ENCODE assay signal across 9 mouse cellular contexts in the genomic region with DNA sequence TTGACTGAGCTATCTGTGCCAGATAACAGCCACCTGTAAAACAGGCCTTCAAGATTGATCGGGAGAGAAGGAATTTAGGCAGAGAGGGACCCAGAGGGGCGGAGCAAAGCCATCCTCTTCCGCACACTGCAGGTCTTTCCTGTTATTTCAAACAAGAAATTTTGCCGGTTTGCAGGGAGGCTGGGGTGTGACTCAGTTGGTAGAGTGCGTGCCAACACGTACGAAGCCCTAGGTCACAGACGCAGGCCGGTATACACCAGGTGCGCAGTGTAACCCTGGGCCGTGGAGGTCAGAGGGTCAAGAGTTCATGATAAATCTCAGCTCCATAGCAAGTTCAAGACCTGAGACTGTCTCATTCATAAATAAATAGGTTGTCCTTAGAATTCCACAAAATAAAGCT. TPM values are rescaled to one million over a fixed set of nuclear protein-coding genes. Genes with fewer than 3 reads are reported as not detected.
A peak's percentile ranks its signal among the peaks of the same experiment; 100 is the strongest.
DNase-seq lines count a peak whose midpoint lies in the region; ATAC-seq lines count a peak whose summit lies in the region.
"Had no signal": no experiment of that assay in that cellular context is flagged by ENCODE, and none has a peak within 500 bp of the region (broad histone marks: within the 10 kb centered on the region; RNA-seq: fewer than 3 reads in every experiment).

No protein-coding gene starts in this region.

- no peak overlapping the region for H3K9ac ChIP-seq in forebrain, embryonic 13.5 days
- no peak overlapping the region for H3K9ac ChIP-seq in forebrain, embryonic 15.5 days (replicated peaks)
- no peak overlapping the region for H3K9ac ChIP-seq in neural tube, embryonic 12.5 days
- no peak overlapping the region for H3K9ac ChIP-seq in limb, embryonic 11.5 days (ENCODE audit: low read length)
- peak overlapping the region; percentile 39; the same call in 1 of the 2 replicates for H3K9ac ChIP-seq in stomach, embryonic 14.5 days (replicated peaks; ENCODE audit: low read depth, low read length)

- 62% methylated on average over 11 of the region's 11 CpGs for WGBS in forebrain, embryonic 13.5 days
- 59% methylated on average over 11 of the region's 11 CpGs for WGBS in forebrain, embryonic 15.5 days
- WGBS in neural tube, embryonic 12.5 days, result 49% methylated on average over 11 of the region's 11 CpGs
- 42% methylated on average over 11 of the region's 11 CpGs for WGBS in limb, embryonic 11.5 days
- WGBS in stomach, embryonic 14.5 days, result 24% methylated on average over 11 of the region's 11 CpGs

- H3K4me3 ChIP-seq in forebrain, embryonic 13.5 days, result no peak overlapping the region
- no peak overlapping the region for H3K4me3 ChIP-seq in forebrain, embryonic 15.5 days
- no peak overlapping the region for H3K4me3 ChIP-seq in neural tube, embryonic 12.5 days
- no peak overlapping the region for H3K4me3 ChIP-seq in limb, embryonic 11.5 days (ENCODE audit: low read depth, low read length)
- H3K4me3 ChIP-seq in stomach, embryonic 14.5 days (ENCODE audit: low read depth, low read length), result peak overlapping the region; percentile 33

- no peak for DNase-seq in neural tube, embryonic 10.5 days (ENCODE audit: extremely low spot score, low spot score)
- no peak for DNase-seq in limb, embryonic 11.5 days (ENCODE audit: low spot score)
- DNase-seq in layer of hippocampus, postnatal 25 days (ENCODE audit: extremely low spot score in 1 of 2, low spot score in 1 of 2), result no peak
- DNase-seq: layer of hippocampus, adult 9-11 months had no signal

- ATAC-seq in forebrain, embryonic 13.5 days, result no peak
- no peak for ATAC-seq in forebrain, embryonic 15.5 days (replicated peaks)
- no peak for ATAC-seq in neural tube, embryonic 12.5 days (ENCODE audit: low FRiP score, low read depth)
- ATAC-seq in limb, embryonic 11.5 days (ENCODE audit: insufficient number of reproducible peaks, low FRiP score, low TSS enrichment, low read depth), result no peak
- 0 out of 2 replicates have a peak, but pooled peaks have one; percentile 10 for ATAC-seq in stomach, embryonic 14.5 days (ENCODE audit: insufficient number of reproducible peaks, insufficient read depth, low FRiP score, low read depth)
- ATAC-seq in megakaryocyte, adult 5-6 weeks (ENCODE audit: poor library complexity, severe bottlenecking), result no peak

- peaks cover 3% of the 10 kb centered on the region; the same call in 1 of the 2 replicates for H3K4me1 ChIP-seq in forebrain, embryonic 13.5 days
- H3K4me1 ChIP-seq in forebrain, embryonic 15.5 days, result peaks cover 9% of the 10 kb centered on the region; the same call in 1 of the 2 replicates
- H3K4me1 ChIP-seq in neural tube, embryonic 12.5 days, result peaks cover 13% of the 10 kb centered on the region; the same call in 1 of the 2 replicates
- H3K4me1 ChIP-seq in limb, embryonic 11.5 days (ENCODE audit: control insufficient read depth, insufficient read depth, low read length), result peaks cover 8% of the 10 kb centered on the region; the same call in 1 of the 2 replicates
- peaks cover 2% of the 10 kb centered on the region; the same call in 1 of the 2 replicates for H3K4me1 ChIP-seq in stomach, embryonic 14.5 days (ENCODE audit: control insufficient read depth, insufficient read depth, low read length)

- 0 out of 2 replicates have a peak overlapping the region, but pooled peaks have one; percentile 39 for H3K4me2 ChIP-seq in forebrain, embryonic 13.5 days
- H3K4me2 ChIP-seq in forebrain, embryonic 15.5 days (replicated peaks), result no peak overlapping the region
- peak overlapping the region; percentile 50 for H3K4me2 ChIP-seq in neural tube, embryonic 12.5 days (replicated peaks)
- H3K4me2 ChIP-seq in limb, embryonic 11.5 days (ENCODE audit: low read depth, severe bottlenecking), result peak overlapping the region; percentile 63
- H3K4me2 ChIP-seq in stomach, embryonic 14.5 days (replicated peaks; ENCODE audit: low read depth, low read length), result peak overlapping the region; percentile 72

- H3K27ac ChIP-seq in forebrain, embryonic 13.5 days, result no peak overlapping the region
- H3K27ac ChIP-seq in forebrain, embryonic 15.5 days (replicated peaks), result no peak overlapping the region
- H3K27ac ChIP-seq in neural tube, embryonic 12.5 days, result no peak overlapping the region
- H3K27ac ChIP-seq in limb, embryonic 11.5 days (replicated peaks; ENCODE audit: low read depth, low read length), result no peak overlapping the region
- no peak overlapping the region for H3K27ac ChIP-seq in stomach, embryonic 14.5 days (ENCODE audit: low read length)

- H3K27me3 ChIP-seq in forebrain, embryonic 13.5 days, result peaks cover 37% of the 10 kb centered on the region
- H3K27me3 ChIP-seq in forebrain, embryonic 15.5 days, result peaks cover 22% of the 10 kb centered on the region
- peaks cover 35% of the 10 kb centered on the region for H3K27me3 ChIP-seq in neural tube, embryonic 12.5 days (replicated peaks)
- H3K27me3 ChIP-seq in limb, embryonic 11.5 days (ENCODE audit: control insufficient read depth, insufficient read depth, low read length), result peaks cover 2% of the 10 kb centered on the region; the same call in 1 of the 2 replicates
- H3K27me3 ChIP-seq in stomach, embryonic 14.5 days (ENCODE audit: control insufficient read depth, insufficient read depth, low read length), result no peaks in the 10 kb centered on the region

- H3K9me3 ChIP-seq in forebrain, embryonic 13.5 days (replicated peaks), result no peaks in the 10 kb centered on the region
- H3K9me3 ChIP-seq in forebrain, embryonic 15.5 days, result no peaks in the 10 kb centered on the region
- no peaks in the 10 kb centered on the region for H3K9me3 ChIP-seq in neural tube, embryonic 12.5 days
- no peaks in the 10 kb centered on the region for H3K9me3 ChIP-seq in limb, embryonic 11.5 days (ENCODE audit: control insufficient read depth, low read length)
- H3K9me3 ChIP-seq in stomach, embryonic 14.5 days (ENCODE audit: control insufficient read depth, low read depth, low read length), result no peaks in the 10 kb centered on the region

- H3K36me3 ChIP-seq in forebrain, embryonic 13.5 days (ENCODE audit: poor library complexity, severe bottlenecking), result no peaks in the 10 kb centered on the region
- no peaks in the 10 kb centered on the region for H3K36me3 ChIP-seq in forebrain, embryonic 15.5 days
- no peaks in the 10 kb centered on the region for H3K36me3 ChIP-seq in neural tube, embryonic 12.5 days
- H3K36me3 ChIP-seq in limb, embryonic 11.5 days (ENCODE audit: control insufficient read depth, insufficient read depth, low read length), result no peaks in the 10 kb centered on the region
- H3K36me3 ChIP-seq in stomach, embryonic 14.5 days (ENCODE audit: control insufficient read depth, insufficient read depth, low read length), result no peaks in the 10 kb centered on the region

RNA-seq across cellular contexts. Expression of a gene that starts 3.3 kb away (rescaled TPM):
- 0.81 and 1.2 TPM in 2 replicates for polyA plus RNA-seq in forebrain, embryonic 13.5 days (2015; fragmentation: Nextera tagmentation; extraction: Ambion mirVana)
- polyA plus RNA-seq in forebrain, embryonic 15.5 days (2015; fragmentation: Nextera tagmentation; extraction: Ambion mirVana), result 0.17 and 0.84 TPM in 2 replicates
- polyA plus RNA-seq in neural tube, embryonic 12.5 days (2016; fragmentation: Nextera tagmentation; extraction: Ambion mirVana), result 5.2 and 5.8 TPM in 2 replicates
- polyA plus RNA-seq in limb, embryonic 11.5 days (2014; fragmentation: Nextera tagmentation; extraction: Ambion mirVana), result 13.2 and 14.2 TPM in 2 replicates
- polyA plus RNA-seq in stomach, embryonic 14.5 days (2014; fragmentation: Nextera tagmentation; extraction: Ambion mirVana), result 10.7 and 10.8 TPM in 2 replicates
- under 1 TPM; 0.54 to 0.91 TPM for total RNA-seq in layer of hippocampus, postnatal 25 days (2021)
- total RNA-seq in megakaryocyte, adult 5-6 weeks (2015), result 5.5 and 10.9 TPM in 2 replicates
- total RNA-seq in megakaryocyte, adult 5-6 weeks (2017), result 4.4 and 6.6 TPM in 2 replicates

RNA-seq across cellular contexts. Expression of a gene that starts 15.2 kb away (rescaled TPM):
- 206 and 210 TPM in 2 replicates for polyA plus RNA-seq in forebrain, embryonic 13.5 days (2015; fragmentation: Nextera tagmentation; extraction: Ambion mirVana)
- polyA plus RNA-seq in forebrain, embryonic 15.5 days (2015; fragmentation: Nextera tagmentation; extraction: Ambion mirVana), result 179 and 181 TPM in 2 replicates
- polyA plus RNA-seq in neural tube, embryonic 12.5 days (2016; fragmentation: Nextera tagmentation; extraction: Ambion mirVana), result 171 and 172 TPM in 2 replicates
- 223 and 231 TPM in 2 replicates for polyA plus RNA-seq in limb, embryonic 11.5 days (2014; fragmentation: Nextera tagmentation; extraction: Ambion mirVana)
- polyA plus RNA-seq in stomach, embryonic 14.5 days (2014; fragmentation: Nextera tagmentation; extraction: Ambion mirVana), result 180 and 190 TPM in 2 replicates
- 10 to 100 TPM; 53.1 to 57.9 TPM for total RNA-seq in layer of hippocampus, postnatal 25 days (2021)
- 85.2 and 95.7 TPM in 2 replicates for total RNA-seq in megakaryocyte, adult 5-6 weeks (2015)
- 29.7 and 42.0 TPM in 2 replicates for total RNA-seq in megakaryocyte, adult 5-6 weeks (2017)

RNA-seq across cellular contexts. Expression of a gene that starts 24.4 kb away (rescaled TPM):
- 79.3 and 87.5 TPM in 2 replicates for polyA plus RNA-seq in forebrain, embryonic 13.5 days (2015; fragmentation: Nextera tagmentation; extraction: Ambion mirVana)
- 85.9 and 89.6 TPM in 2 replicates for polyA plus RNA-seq in forebrain, embryonic 15.5 days (2015; fragmentation: Nextera tagmentation; extraction: Ambion mirVana)
- 63.2 and 68.4 TPM in 2 replicates for polyA plus RNA-seq in neural tube, embryonic 12.5 days (2016; fragmentation: Nextera tagmentation; extraction: Ambion mirVana)
- 58.4 and 60.8 TPM in 2 replicates for polyA plus RNA-seq in limb, embryonic 11.5 days (2014; fragmentation: Nextera tagmentation; extraction: Ambion mirVana)
- polyA plus RNA-seq in stomach, embryonic 14.5 days (2014; fragmentation: Nextera tagmentation; extraction: Ambion mirVana), result 92.9 and 94.3 TPM in 2 replicates
- total RNA-seq in layer of hippocampus, postnatal 25 days (2021), result 10 to 100 TPM; 48.2 to 54.3 TPM
- total RNA-seq in megakaryocyte, adult 5-6 weeks (2015), result 19.7 and 22.1 TPM in 2 replicates
- 22.8 and 24.8 TPM in 2 replicates for total RNA-seq in megakaryocyte, adult 5-6 weeks (2017)

RNA-seq across cellular contexts. Expression of a gene that starts 33.2 kb away (rescaled TPM):
- polyA plus RNA-seq in forebrain, embryonic 13.5 days (2015; fragmentation: Nextera tagmentation; extraction: Ambion mirVana), result 1.8 and 2.2 TPM in 2 replicates
- polyA plus RNA-seq in forebrain, embryonic 15.5 days (2015; fragmentation: Nextera tagmentation; extraction: Ambion mirVana), result 0.53 and 1.1 TPM in 2 replicates
- polyA plus RNA-seq in neural tube, embryonic 12.5 days (2016; fragmentation: Nextera tagmentation; extraction: Ambion mirVana), result 0.39 and 1.4 TPM in 2 replicates
- polyA plus RNA-seq in limb, embryonic 11.5 days (2014; fragmentation: Nextera tagmentation; extraction: Ambion mirVana), result 0.84 and 0.89 TPM in 2 replicates
- 443 and 466 TPM in 2 replicates for polyA plus RNA-seq in stomach, embryonic 14.5 days (2014; fragmentation: Nextera tagmentation; extraction: Ambion mirVana)
- 1 to 10 TPM in 1 of 2 experiments, under 1 TPM in 1; 0.32 to 1.2 TPM for total RNA-seq in layer of hippocampus, postnatal 25 days (2021)
- total RNA-seq in megakaryocyte, adult 5-6 weeks (2015), result not detected in 2 replicates
- total RNA-seq in megakaryocyte, adult 5-6 weeks (2017), result not detected in 2 replicates

RNA-seq across cellular contexts. Expression of a gene that starts 47.0 kb away (rescaled TPM):
- polyA plus RNA-seq in forebrain, embryonic 13.5 days (2015; fragmentation: Nextera tagmentation; extraction: Ambion mirVana), result 47.7 and 51.5 TPM in 2 replicates
- 59.2 and 59.7 TPM in 2 replicates for polyA plus RNA-seq in forebrain, embryonic 15.5 days (2015; fragmentation: Nextera tagmentation; extraction: Ambion mirVana)
- polyA plus RNA-seq in neural tube, embryonic 12.5 days (2016; fragmentation: Nextera tagmentation; extraction: Ambion mirVana), result 46.7 and 47.3 TPM in 2 replicates
- 29.1 and 29.9 TPM in 2 replicates for polyA plus RNA-seq in limb, embryonic 11.5 days (2014; fragmentation: Nextera tagmentation; extraction: Ambion mirVana)
- 35.4 and 39.0 TPM in 2 replicates for polyA plus RNA-seq in stomach, embryonic 14.5 days (2014; fragmentation: Nextera tagmentation; extraction: Ambion mirVana)
- 10 to 100 TPM; 45.6 to 45.8 TPM for total RNA-seq in layer of hippocampus, postnatal 25 days (2021)
- total RNA-seq in megakaryocyte, adult 5-6 weeks (2015), result 3.9 and 5.0 TPM in 2 replicates
- 10.8 and 11.1 TPM in 2 replicates for total RNA-seq in megakaryocyte, adult 5-6 weeks (2017)
